Mouse (Mus musculus) intestine, embryonic 14.5 days (tissue): ENCODE data around the gene Xpo4. TPM values are rescaled to one million over a fixed set of nuclear protein-coding genes. Genes with fewer than 3 reads are reported as not detected.

Source experiments
- ATAC-seq: fragments of 200-750 bp; cut with Nextera tagmentation; replicated peaks from 2 replicates; pipeline ENCODE4 v1.8.0; 2017; ENCODE audit warnings: low read depth, moderate number of reproducible peaks, moderate TSS enrichment, moderate library complexity; ENCODE audit not compliant: low FRiP score, low TSS enrichment
- DNase-seq: peaks from one replicate; pipeline ENCODE4 v3.0.0-alpha.2; 2018; ENCODE audit warnings: low spot score
- H3K27ac ChIP-seq: fragments of 300-500 bp; sonication (generic); 2 replicates; pipeline ENCODE4 v1.5.1; 2014; ENCODE audit warnings: low read depth, mild to moderate bottlenecking, control low read depth
- H3K27me3 ChIP-seq: fragments of 300-500 bp; sonication (generic); replicated peaks from 2 replicates; pipeline ENCODE4 v1.6.1; 2014; ENCODE audit warnings: low read length, control low read depth; ENCODE audit not compliant: control insufficient read depth, insufficient read depth
- H3K36me3 ChIP-seq: fragments of 300-500 bp; sonication (generic); 2 replicates; pipeline ENCODE4 v1.6.1; 2014; ENCODE audit warnings: low read length, control low read depth; ENCODE audit not compliant: control insufficient read depth, insufficient read depth
- H3K4me1 ChIP-seq: fragments of 300-500 bp; sonication (generic); replicated peaks from 2 replicates; pipeline ENCODE4 v1.6.1; 2014; ENCODE audit warnings: low read length, control low read depth, mixed read lengths; ENCODE audit not compliant: control insufficient read depth, insufficient read depth
- H3K4me2 ChIP-seq: fragments of 300-500 bp; sonication (generic); 2 replicates; pipeline ENCODE4 v1.6.1; 2014; ENCODE audit warnings: low read length
- H3K4me3 ChIP-seq: fragments of 300-500 bp; sonication (generic); 2 replicates; pipeline ENCODE4 v1.5.1; 2014; ENCODE audit warnings: low read depth, low read length, control low read depth, mixed read lengths
- H3K9ac ChIP-seq: fragments of 300-500 bp; sonication (generic); 2 replicates; pipeline ENCODE4 v1.6.1; 2014; ENCODE audit warnings: mild to moderate bottlenecking, low read length
- H3K9me3 ChIP-seq: fragments of 300-500 bp; sonication (generic); 2 replicates; pipeline ENCODE4 v1.6.1; 2016; ENCODE audit warnings: low read length, control low read depth; ENCODE audit not compliant: control insufficient read depth
- WGBS: fragments of 180-500 bp; shearing (Covaris S2); extraction: QIAGEN DNeasy Blood & Tissue Kit; methylation state at CpG from one replicate; pipeline ENCODE4 v1.1.7; 2014; 5-methylcytosine and 5-hydroxymethylcytosine counted together
- polyA plus RNA-seq: library from polyadenylated mRNA; unstranded; fragments of >200 nt; fragmentation: Nextera tagmentation; extraction: Ambion mirVana; gene quantifications from 2 replicates; pipeline ENCODE4 v1.2.1, GENCODE M21; 2014

Xpo4 gene
- polyA plus RNA-seq, 1 experiment from 2014 or later, result 34.9 TPM

- H3K4me3 ChIP-seq, result no peak overlapping the region
- H3K4me2 ChIP-seq, result no peak overlapping the region
- DNase-seq, result no peak
- no peak overlapping the region for H3K9ac ChIP-seq
- H3K27me3 ChIP-seq, result no peaks in the 10 kb centered on the region
- 23% methylated on average over 8 of the region's 8 CpGs for WGBS
- H3K36me3 ChIP-seq, result no peaks in the 10 kb centered on the region
- ATAC-seq, result no peak
- H3K27ac ChIP-seq, result peak overlapping the region; percentile 68
- H3K9me3 ChIP-seq, result no peaks in the 10 kb centered on the region
- peaks cover 22% of the 10 kb centered on the region; the same call in 1 of the 2 replicates for H3K4me1 ChIP-seq
These were observed 130.3 kb downstream of the Xpo4 start for GRCm38 (mm10) chr14:57534961-57535360.

GRCm38 (mm10) chr14:57534346-57534745, 130.9 kb downstream of the Xpo4 start:
- no peak overlapping the region for H3K4me2 ChIP-seq
- no peak overlapping the region for H3K4me3 ChIP-seq
- ATAC-seq (no peak), DNase-seq (no peak)
- peak overlapping the region; percentile 68; the same call in 1 of the 2 replicates for H3K27ac ChIP-seq
- peaks cover 22% of the 10 kb centered on the region; the same call in 1 of the 2 replicates for H3K4me1 ChIP-seq
- no peaks in the 10 kb centered on the region for H3K36me3 ChIP-seq
- no peaks in the 10 kb centered on the region for H3K27me3 ChIP-seq
- no peak overlapping the region for H3K9ac ChIP-seq
- H3K9me3 ChIP-seq, result no peaks in the 10 kb centered on the region
- WGBS, result 22% methylated on average over 5 of the region's 5 CpGs

- no peak overlapping the region for H3K4me3 ChIP-seq
- H3K36me3 ChIP-seq, result no peaks in the 10 kb centered on the region
- no peaks in the 10 kb centered on the region for H3K27me3 ChIP-seq
- 28% methylated on average over 11 of the region's 11 CpGs for WGBS
- ATAC-seq (no peak), DNase-seq (no peak)
- H3K9me3 ChIP-seq, result no peaks in the 10 kb centered on the region
- H3K9ac ChIP-seq, result no peak overlapping the region
- H3K4me1 ChIP-seq, result peaks cover 22% of the 10 kb centered on the region; the same call in 1 of the 2 replicates
- no peak overlapping the region; the same call in 1 of the 2 replicates for H3K27ac ChIP-seq
- H3K4me2 ChIP-seq, result no peak overlapping the region
These were observed 131.4 kb downstream of the Xpo4 start for GRCm38 (mm10) chr14:57533841-57534240.

GRCm38 (mm10) chr14:57533214-57533613, 132.0 kb downstream of the Xpo4 start:
- Histone ChIP-seq H3K4me2 (no peak overlapping the region), H3K9ac (no peak overlapping the region), H3K27me3 (no peaks in the 10 kb centered on the region), H3K9me3 (no peaks in the 10 kb centered on the region), H3K27ac (no peak overlapping the region), H3K4me1 (peaks cover 22% of the 10 kb centered on the region; the same call in 1 of the 2 replicates), H3K36me3 (no peaks in the 10 kb centered on the region), H3K4me3 (no peak overlapping the region)
- DNase-seq (peak; percentile 70), ATAC-seq (no peak)
- WGBS, result 42% methylated on average over 3 of the region's 3 CpGs

GRCm38 (mm10) chr14:57532577-57532976, 132.7 kb downstream of the Xpo4 start:
- Histone ChIP-seq H3K4me2 (no peak overlapping the region), H3K9me3 (no peaks in the 10 kb centered on the region), H3K27ac (no peak overlapping the region), H3K36me3 (no peaks in the 10 kb centered on the region), H3K9ac (no peak overlapping the region), H3K4me3 (no peak overlapping the region), H3K27me3 (no peaks in the 10 kb centered on the region), H3K4me1 (peaks cover 20% of the 10 kb centered on the region; the same call in 1 of the 2 replicates)
- 84% methylated on average over 3 of the region's 3 CpGs for WGBS
- ATAC-seq, result no peak
- no peak for DNase-seq

GRCm38 (mm10) chr14:57529786-57530515, 135.3 kb downstream of the Xpo4 start:
- H3K4me1 ChIP-seq, result peaks cover 17% of the 10 kb centered on the region
- no peaks in the 10 kb centered on the region for H3K9me3 ChIP-seq
- H3K27ac ChIP-seq, result no peak overlapping the region
- DNase-seq, result no peak
- H3K27me3 ChIP-seq, result peaks cover 4% of the 10 kb centered on the region; the same call in 1 of the 2 replicates
- 67% methylated on average over 5 of the region's 5 CpGs for whole genome bisulfite sequencing
- H3K36me3 ChIP-seq, result no peaks in the 10 kb centered on the region
- H3K9ac ChIP-seq, result no peak overlapping the region
- no peak for ATAC-seq
- no peak overlapping the region for H3K4me2 ChIP-seq
- no peak overlapping the region for H3K4me3 ChIP-seq

- WGBS, result 48% methylated on average over 10 of the region's 10 CpGs
- no peak overlapping the region for H3K27ac ChIP-seq
- H3K4me2 ChIP-seq, result no peak overlapping the region
- no peak overlapping the region for H3K9ac ChIP-seq
- ATAC-seq (no peak), DNase-seq (no peak)
- no peaks in the 10 kb centered on the region for H3K9me3 ChIP-seq
- no peak overlapping the region for H3K4me3 ChIP-seq
- no peaks in the 10 kb centered on the region for H3K36me3 ChIP-seq
- H3K4me1 ChIP-seq, result peaks cover 11% of the 10 kb centered on the region
- peaks cover 5% of the 10 kb centered on the region; the same call in 1 of the 2 replicates for H3K27me3 ChIP-seq
These were observed 136.0 kb downstream of the Xpo4 start for GRCm38 (mm10) chr14:57529086-57529785.

GRCm38 (mm10) chr14:57527598-57527997, 137.6 kb downstream of the Xpo4 start:
- Histone ChIP-seq H3K36me3 (no peaks in the 10 kb centered on the region), H3K27ac (no peak overlapping the region), H3K4me2 (no peak overlapping the region), H3K9ac (no peak overlapping the region), H3K4me3 (no peak overlapping the region), H3K9me3 (no peaks in the 10 kb centered on the region), H3K27me3 (peaks cover 14% of the 10 kb centered on the region; the same call in 1 of the 2 replicates), H3K4me1 (peaks cover 9% of the 10 kb centered on the region; the same call in 1 of the 2 replicates)
- WGBS, result 45% methylated on average over 2 of the region's 2 CpGs
- DNase-seq, result no peak
- no peak for ATAC-seq
